12 mouse cellular contexts compared by ENCODE assay signal in genomic region chr5:13126196-13126595, GRCm38 (mm10). TPM values are rescaled to one million over a fixed set of nuclear protein-coding genes. Genes with fewer than 3 reads are reported as not detected.
A peak's percentile ranks its signal among the peaks of the same experiment; 100 is the strongest.
DNase-seq lines count a peak whose midpoint lies in the region; ATAC-seq lines count a peak whose summit lies in the region.
"Had no signal": no experiment of that assay in that cellular context is flagged by ENCODE, and none has a peak within 500 bp of the region (broad histone marks: within the 10 kb centered on the region; RNA-seq: fewer than 3 reads in every experiment).

No protein-coding gene starts in this region.

- H3K4me3 ChIP-seq in lung, embryonic 16.5 days (ENCODE audit: low read length) = no peak overlapping the region
- peak overlapping the region; percentile 32 for H3K4me3 ChIP-seq in embryonic facial prominence, embryonic 11.5 days (ENCODE audit: low read depth, low read length)
- peak overlapping the region; percentile 48 for H3K4me3 ChIP-seq in limb, embryonic 10.5 days
- no peak overlapping the region for H3K4me3 ChIP-seq in neural tube, embryonic 15.5 days (replicated peaks)

- no peak for DNase-seq in lung, adult 18-20 months
- DNase-seq in embryonic facial prominence, embryonic 11.5 days (ENCODE audit: low spot score) = peak; percentile 74
- DNase-seq in limb, embryonic 10.5 days (ENCODE audit: low spot score) = no peak
- DNase-seq in heart, adult 9 months (ENCODE audit: low spot score in 2 of 2) = no peak
- no peak for DNase-seq in heart, postnatal 10 days
- DNase-seq: adrenal gland, adult 8-10 months; gastrocnemius, postnatal 14 days had no signal

- 42% methylated on average over 4 of the region's 4 CpGs for whole genome bisulfite sequencing in lung, embryonic 16.5 days
- 23% methylated on average over 4 of the region's 4 CpGs for whole genome bisulfite sequencing in embryonic facial prominence, embryonic 11.5 days
- whole genome bisulfite sequencing in limb, embryonic 10.5 days = 18% methylated on average over 4 of the region's 4 CpGs
- 86% methylated on average over 4 of the region's 4 CpGs for WGBS in neural tube, embryonic 15.5 days

- H3K4me2 ChIP-seq in lung, embryonic 16.5 days (ENCODE audit: low read depth, low read length) = peak overlapping the region; percentile 31; the same call in 1 of the 2 replicates
- H3K4me2 ChIP-seq in embryonic facial prominence, embryonic 11.5 days (ENCODE audit: low read depth, low read length) = peak overlapping the region; percentile 25
- H3K4me2 ChIP-seq in neural tube, embryonic 15.5 days = peak overlapping the region; percentile 52; the same call in 1 of the 2 replicates

- H3K36me3 ChIP-seq in lung, embryonic 16.5 days (ENCODE audit: control insufficient read depth, insufficient read depth, low read length) = no peaks in the 10 kb centered on the region
- no peaks in the 10 kb centered on the region for H3K36me3 ChIP-seq in embryonic facial prominence, embryonic 11.5 days (replicated peaks; ENCODE audit: control insufficient read depth, insufficient read depth, low read depth, low read length)
- H3K36me3 ChIP-seq in limb, embryonic 10.5 days = no peaks in the 10 kb centered on the region
- H3K36me3 ChIP-seq in neural tube, embryonic 15.5 days = no peaks in the 10 kb centered on the region

- H3K27me3 ChIP-seq in lung, embryonic 16.5 days (ENCODE audit: control insufficient read depth, insufficient read depth, low read depth, low read length) = no peaks in the 10 kb centered on the region
- no peaks in the 10 kb centered on the region for H3K27me3 ChIP-seq in embryonic facial prominence, embryonic 11.5 days (ENCODE audit: control insufficient read depth, insufficient read depth, low read length)
- H3K27me3 ChIP-seq in limb, embryonic 10.5 days (ENCODE audit: low read depth, poor library complexity, severe bottlenecking) = no peaks in the 10 kb centered on the region
- no peaks in the 10 kb centered on the region for H3K27me3 ChIP-seq in neural tube, embryonic 15.5 days (replicated peaks)

- H3K27ac ChIP-seq in lung, embryonic 16.5 days (ENCODE audit: low read length) = peak overlapping the region; percentile 22; the same call in 1 of the 2 replicates
- peak overlapping the region; percentile 84; the same call in 1 of the 2 replicates for H3K27ac ChIP-seq in embryonic facial prominence, embryonic 11.5 days (replicated peaks; ENCODE audit: low read depth, low read length)
- H3K27ac ChIP-seq in limb, embryonic 10.5 days = peak overlapping the region; percentile 88
- no peak overlapping the region for H3K27ac ChIP-seq in neural tube, embryonic 15.5 days (replicated peaks)
- H3K27ac ChIP-seq: liver, embryonic 14.5 days had no signal

- no peak for ATAC-seq in lung, embryonic 16.5 days (ENCODE audit: low read depth)
- ATAC-seq in embryonic facial prominence, embryonic 11.5 days (replicated peaks; ENCODE audit: insufficient number of reproducible peaks, low FRiP score, low TSS enrichment, low read depth) = no peak
- no peak for ATAC-seq in neural tube, embryonic 15.5 days (ENCODE audit: low FRiP score)
- ATAC-seq: inflammation-experienced regulatory T-cells, adult 6 months had no signal

- H3K9ac ChIP-seq in lung, embryonic 16.5 days (ENCODE audit: low read length) = no peak overlapping the region
- H3K9ac ChIP-seq in embryonic facial prominence, embryonic 11.5 days (replicated peaks; ENCODE audit: low read length) = no peak overlapping the region
- no peak overlapping the region for H3K9ac ChIP-seq in neural tube, embryonic 15.5 days (replicated peaks)
- H3K9ac ChIP-seq: liver, embryonic 14.5 days had no signal

- intact Hi-C loops in heart, postnatal 10 days (cut with DNase I) = loop anchor here (5.0 kb wide), 1 partner anchor 564 kb away; no protein-coding TSS in a partner anchor

- H3K4me1 ChIP-seq in lung, embryonic 16.5 days (replicated peaks; ENCODE audit: control insufficient read depth, insufficient read depth, low read length) = no peaks in the 10 kb centered on the region
- H3K4me1 ChIP-seq in embryonic facial prominence, embryonic 11.5 days (ENCODE audit: control insufficient read depth, insufficient read depth, low read length) = no peaks in the 10 kb centered on the region
- peaks cover 36% of the 10 kb centered on the region for H3K4me1 ChIP-seq in limb, embryonic 10.5 days
- H3K4me1 ChIP-seq in neural tube, embryonic 15.5 days = peaks cover 10% of the 10 kb centered on the region

- H3K9me3 ChIP-seq in lung, embryonic 16.5 days (ENCODE audit: control insufficient read depth, low read length) = no peaks in the 10 kb centered on the region
- H3K9me3 ChIP-seq in embryonic facial prominence, embryonic 11.5 days (replicated peaks; ENCODE audit: control insufficient read depth, low read length) = no peaks in the 10 kb centered on the region
- H3K9me3 ChIP-seq in limb, embryonic 10.5 days (replicated peaks) = no peaks in the 10 kb centered on the region
- no peaks in the 10 kb centered on the region for H3K9me3 ChIP-seq in neural tube, embryonic 15.5 days (replicated peaks)

RNA-seq across cellular contexts. Expression of gene Sema3a, which starts 1.0 kb away (rescaled TPM):
- polyA plus RNA-seq in lung, embryonic 16.5 days (2015; fragmentation: Nextera tagmentation; extraction: Ambion mirVana) = 30.8 and 33.8 TPM in 2 replicates
- 56.3 and 56.5 TPM in 2 replicates for polyA plus RNA-seq in embryonic facial prominence, embryonic 11.5 days (2014; fragmentation: Nextera tagmentation; extraction: Ambion mirVana)
- polyA plus RNA-seq in limb, embryonic 10.5 days (2016; fragmentation: Nextera tagmentation; extraction: Ambion mirVana) = 48.0 and 52.1 TPM in 2 replicates
- polyA plus RNA-seq in neural tube, embryonic 15.5 days (2015; fragmentation: Nextera tagmentation; extraction: Ambion mirVana) = 20.7 and 22.1 TPM in 2 replicates
- total RNA-seq in heart, postnatal 10 days (2021) = 1 to 10 TPM; 2.8 to 3.6 TPM
- total RNA-seq: megakaryocyte progenitor cell, adult 5-6 weeks had no signal
- polyA plus RNA-seq: inflammation-experienced regulatory T-cells, adult 6 months had no signal

Comparison
In these comparisons a context has a peak if more than half of its experiments do, and no peak if none do; other contexts are left out.
1. H3K4me3 ChIP-seq: peak in embryonic facial prominence, embryonic 11.5 days (single experiment) and limb, embryonic 10.5 days (single experiment); none in lung, embryonic 16.5 days (single experiment) and neural tube, embryonic 15.5 days (single experiment).
2. Peak in every context shown above with its lines, with median percentiles within 50 percentile points of each other: H3K4me2 ChIP-seq.